Mouse (Mus musculus) cerebellum, adult 9-10 months (tissue): ENCODE results near the gene Tsr3.

Experiments used
- DNase-seq: peaks from one replicate; pipeline ENCODE4 v3.0.0; 2022

Tsr3 gene

GRCm38 (mm10) chr17:25244239-25244638 is 4.3 kb downstream of the Tsr3 start:
- DNase-seq = no peak

- no peak for DNase-seq
Measured at GRCm38 (mm10) chr17:25248033-25248750, 8.2 kb downstream of the Tsr3 start.

DNA sequence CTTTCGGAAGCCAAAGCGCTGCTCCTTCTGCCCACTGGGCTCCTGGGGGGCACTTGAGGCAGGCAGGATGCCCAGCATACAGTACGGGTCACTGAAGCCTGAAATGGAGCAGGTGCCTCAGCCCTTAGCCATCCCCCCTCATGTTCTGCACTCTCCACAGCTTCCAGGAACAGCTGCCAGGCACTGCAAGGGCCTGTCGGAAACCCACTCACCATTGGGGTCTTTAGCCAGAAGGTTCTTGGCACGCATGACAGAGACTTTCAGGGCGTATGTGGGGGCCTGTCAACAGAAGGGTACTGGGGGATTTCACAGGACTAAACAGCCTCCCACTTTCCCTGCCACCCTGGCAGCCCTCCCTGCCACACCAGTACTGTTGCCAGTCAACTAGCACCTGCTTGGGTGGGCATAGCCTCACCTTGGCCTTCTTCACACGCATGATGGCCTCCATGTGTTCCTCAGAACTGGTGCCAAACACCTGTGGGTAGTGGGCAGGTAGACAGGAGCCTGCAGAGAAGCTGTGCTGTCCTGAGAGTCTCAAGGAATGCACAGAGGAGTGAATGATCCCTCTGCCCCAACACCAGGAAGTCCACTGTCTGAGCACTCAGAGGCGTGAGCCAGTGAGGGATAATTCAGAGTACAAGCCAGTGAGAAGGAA is 10.3 kb downstream of the Tsr3 start:
- no peak for DNase-seq

DNA sequence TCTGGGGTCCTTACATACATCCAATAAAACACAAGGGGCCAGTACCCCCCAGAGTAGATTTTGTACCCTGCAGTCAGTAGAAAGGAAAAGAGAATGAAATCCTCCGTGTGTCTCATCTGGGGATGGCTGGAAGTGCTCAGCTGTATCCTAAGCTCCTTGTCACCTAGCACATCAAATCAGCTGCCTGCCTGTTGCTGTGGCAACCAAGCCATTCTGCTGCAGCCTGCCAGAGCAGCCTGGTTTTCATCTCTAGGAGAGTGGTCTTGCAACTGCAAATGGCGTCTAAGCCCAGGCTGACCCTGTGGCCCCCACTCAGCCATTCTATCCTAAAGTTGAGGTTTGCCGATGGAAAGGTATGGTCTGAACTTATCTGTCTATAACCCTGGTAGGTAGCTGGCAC is 12.7 kb downstream of the Tsr3 start:
- no peak for DNase-seq

DNA sequence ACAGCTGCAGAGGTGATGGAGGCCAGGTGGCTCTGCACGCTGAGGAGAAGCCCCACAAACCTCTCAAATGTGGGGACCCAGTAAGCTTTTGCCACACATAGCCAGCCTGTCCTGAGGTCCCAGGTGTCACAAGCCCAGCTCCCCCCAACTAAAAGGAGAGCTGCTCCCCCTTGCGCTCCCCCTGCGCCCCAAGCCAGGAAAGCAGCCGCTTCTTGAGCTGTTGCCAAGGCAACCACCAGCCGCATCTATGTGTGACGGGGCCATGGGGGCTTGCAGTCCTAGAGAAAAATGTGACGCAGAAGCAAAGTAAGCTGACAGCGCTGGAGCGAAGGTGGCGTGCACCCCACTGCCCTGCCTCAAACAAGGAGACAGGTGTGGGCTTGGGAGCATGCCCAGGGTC is 13.8 kb downstream of the Tsr3 start:
- DNase-seq = no peak

- DNase-seq = no peak
Measured at GRCm38 (mm10) chr17:25255110-25255509, 15.1 kb downstream of the Tsr3 start.

GRCm38 (mm10) chr17:25256140-25256754 is 16.3 kb downstream of the Tsr3 start, which contains the start of gene Baiap3:
TSS of gene Baiap3 (minus strand) at chr17:25256364.
- DNase-seq = no peak

- no peak for DNase-seq
Measured at GRCm38 (mm10) chr17:25257804-25258261, 17.9 kb downstream of the Tsr3 start.

- DNase-seq = peak; percentile 45
Measured at GRCm38 (mm10) chr17:25264453-25264852, 24.5 kb downstream of the Tsr3 start.

DNA sequence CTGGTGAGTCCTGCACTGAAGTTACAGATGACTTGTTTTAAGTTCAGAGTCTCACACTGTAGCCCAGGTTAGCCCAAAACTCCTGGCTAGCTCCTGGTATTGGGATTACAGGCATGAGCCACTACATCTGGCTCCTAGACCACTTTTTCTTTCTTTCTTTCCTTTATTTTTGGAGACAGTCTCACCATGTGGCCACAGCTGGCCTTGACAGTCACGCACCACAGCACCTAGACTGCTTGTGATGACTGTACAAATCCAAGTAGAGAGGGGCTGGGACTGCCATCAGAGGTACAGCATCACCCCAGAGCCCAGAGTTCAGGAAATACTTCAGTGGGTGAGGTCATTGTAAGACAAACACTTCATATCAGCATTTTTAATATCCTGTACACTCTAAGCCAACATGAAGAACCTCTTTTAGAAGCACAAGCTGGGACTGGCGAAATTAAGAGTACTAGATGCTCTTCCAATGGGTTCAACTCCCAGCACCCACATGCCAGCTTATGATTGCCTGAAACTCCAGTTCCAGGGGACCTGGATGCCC is 30.9 kb downstream of the Tsr3 start:
- no peak for DNase-seq

- DNase-seq = no peak
Measured at GRCm38 (mm10) chr17:25272326-25272725, 32.4 kb downstream of the Tsr3 start.

- peak; percentile 94 for DNase-seq
Measured at GRCm38 (mm10) chr17:25272951-25273705, 33.2 kb downstream of the Tsr3 start.

- DNase-seq = peak; percentile 97
Measured at GRCm38 (mm10) chr17:25273706-25274501, 33.9 kb downstream of the Tsr3 start.

DNA sequence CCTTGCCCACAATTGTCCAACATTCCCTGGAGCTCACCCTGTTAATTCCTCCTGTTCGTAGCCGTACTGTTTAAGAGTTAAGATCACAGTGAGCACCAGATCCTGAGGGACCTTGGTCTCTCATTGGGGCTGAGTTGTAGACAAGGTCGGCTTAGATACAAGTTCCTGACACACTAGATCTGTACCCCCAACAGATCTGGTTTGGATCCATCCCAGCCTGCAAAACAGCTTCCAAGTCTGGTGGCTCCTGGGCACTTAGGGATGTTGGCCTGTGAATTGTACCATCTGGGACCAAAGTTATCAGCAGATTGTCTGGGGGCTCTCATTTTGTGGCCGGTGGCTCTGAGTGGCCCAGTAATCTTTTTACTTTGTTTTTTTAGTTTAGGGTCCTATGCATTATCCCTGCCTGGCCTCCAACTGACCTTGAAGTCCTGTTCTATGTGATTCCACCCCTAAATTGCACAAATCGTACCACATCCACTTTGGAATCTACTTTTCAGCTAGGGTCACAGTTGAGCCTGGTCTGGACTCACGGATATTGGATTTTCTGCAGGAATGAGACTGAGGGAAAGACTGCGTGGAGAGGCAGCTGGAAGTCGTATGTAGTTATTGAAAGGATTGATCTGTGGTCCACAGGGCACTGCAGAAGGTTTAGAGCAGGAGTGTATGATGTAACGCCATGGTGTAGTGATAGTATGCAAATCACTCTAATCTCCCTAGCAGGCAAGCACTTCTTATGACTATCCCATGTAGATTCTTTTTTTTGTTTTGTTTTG is 34.8 kb downstream of the Tsr3 start, which contains the start of gene Ube2i:
Ube2i (minus strand) TSS at position 52 of the 776 bp plus-strand sequence.
- DNase-seq = no peak

GRCm38 (mm10) chr17:25275833-25276232 is 35.9 kb downstream of the Tsr3 start:
- no peak for DNase-seq

- no peak for DNase-seq
Measured at GRCm38 (mm10) chr17:25282133-25282532, 42.2 kb downstream of the Tsr3 start.

- peak; percentile 89 for DNase-seq
Measured at GRCm38 (mm10) chr17:25285033-25285432, 45.1 kb downstream of the Tsr3 start.

DNA sequence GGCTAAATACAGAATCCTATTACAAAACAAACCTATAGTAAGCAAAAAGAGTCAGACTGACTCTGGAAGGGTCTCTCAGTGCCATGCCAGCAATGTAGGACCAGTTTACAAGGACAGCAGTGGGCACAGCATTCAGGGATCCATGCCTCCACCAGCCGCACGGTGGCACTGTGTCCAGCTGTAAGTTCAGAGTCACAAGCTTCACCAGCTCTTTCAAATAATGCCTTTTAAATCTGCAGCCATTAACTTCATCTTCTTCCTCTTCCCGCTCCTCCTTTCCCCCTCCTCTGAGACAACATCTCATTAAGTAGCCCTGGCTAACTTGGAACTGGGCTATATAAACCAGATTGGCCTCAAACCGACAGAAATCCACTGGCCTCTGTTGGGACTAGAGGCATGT is 48.9 kb downstream of the Tsr3 start:
- DNase-seq = no peak

GRCm38 (mm10) chr17:25290411-25290810 is 50.4 kb downstream of the Tsr3 start:
- DNase-seq = no peak
